Mouse (Mus musculus): ENCODE data around the gene Tcf7l2. TPM values are rescaled to one million over a fixed set of nuclear protein-coding genes. Genes with fewer than 3 reads are reported as not detected.

Tcf7l2 gene
- total RNA-seq, 1 experiment: 3.0 TPM

- no peak overlapping the region for H3K27ac ChIP-seq (ENCODE audit: insufficient read depth, low read depth, low read length, poor library complexity, severe bottlenecking)
- H3K4me1 ChIP-seq (ENCODE audit: control insufficient read depth in 2 of 2, insufficient read depth in 2 of 2, low read length in 2 of 2, poor library complexity in 1 of 2): peaks cover 0 to 1% of the 10 kb centered on the region in 2 experiments; a peak in 1 of 4 replicates
- H3K9me3 ChIP-seq (ENCODE audit: control insufficient read depth, insufficient read depth, low read depth, low read length): no peaks in the 10 kb centered on the region
- no peak for DNase-seq (ENCODE audit: low read depth, low spot score)
- H3K9ac ChIP-seq (ENCODE audit: insufficient read depth, low read depth, low read length, poor library complexity, severe bottlenecking): no peak overlapping the region
- in situ Hi-C loops (cut with MboI; ENCODE audit: low sequenced_read_pairs in 2 of 2, unreplicated experiment in 2 of 2): no loop called here
- TF ChIP-seq ZNF384 (IDR thresholded peaks at IDR 0.05; ENCODE audit: low read depth, low read length) (no peak), MAFK (IDR thresholded peaks at IDR 0.05; ENCODE audit: insufficient read depth, low read depth, low read length) (no peak), HCFC1 (IDR thresholded peaks at IDR 0.05; ENCODE audit: borderline replicate concordance, insufficient read depth, low read length) (no peak), ZC3H11A (IDR thresholded peaks at IDR 0.05; ENCODE audit: borderline replicate concordance, low read depth, low read length) (no peak)
- no peaks in the 10 kb centered on the region for H3K36me3 ChIP-seq (ENCODE audit: control insufficient read depth, insufficient read depth, low read length, poor library complexity, severe bottlenecking)
- H3K4me3 ChIP-seq (ENCODE audit: insufficient read depth in 1 of 2, low read depth in 1 of 2, low read length in 2 of 2, poor library complexity in 1 of 2, severe bottlenecking in 1 of 2): no peak overlapping the region
Measured at GRCm38 (mm10) chr19:55893557-55893956, 151.9 kb downstream of the Tcf7l2 start.

DNA sequence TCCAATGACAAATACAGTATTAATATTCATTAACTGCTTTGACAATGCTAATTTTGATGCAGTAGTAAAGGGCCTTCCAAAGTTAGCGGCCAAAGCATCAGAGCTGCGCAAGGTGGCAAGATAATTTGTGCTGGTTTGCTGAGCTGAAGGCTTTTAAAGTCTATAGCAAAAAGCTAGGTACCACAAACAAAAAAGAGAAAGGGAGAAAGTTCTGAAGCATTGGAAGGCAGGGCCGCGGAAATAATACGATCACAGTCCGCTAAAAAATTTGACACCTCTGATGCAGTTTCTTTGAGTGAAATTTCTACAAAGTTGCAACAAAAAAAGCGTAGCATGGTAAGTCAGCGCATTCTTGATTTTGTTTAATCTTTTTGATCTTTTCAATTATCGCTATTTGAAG is 152.8 kb downstream of the Tcf7l2 start:
- H3K4me1 ChIP-seq (ENCODE audit: control insufficient read depth in 2 of 2, insufficient read depth in 2 of 2, low read length in 2 of 2, poor library complexity in 1 of 2): peaks cover 0 to 1% of the 10 kb centered on the region in 2 experiments; a peak in 1 of 4 replicates
- H3K4me3 ChIP-seq (ENCODE audit: insufficient read depth in 1 of 2, low read depth in 1 of 2, low read length in 2 of 2, poor library complexity in 1 of 2, severe bottlenecking in 1 of 2): no peak overlapping the region
- H3K36me3 ChIP-seq (ENCODE audit: control insufficient read depth, insufficient read depth, low read length, poor library complexity, severe bottlenecking): no peaks in the 10 kb centered on the region
- in situ Hi-C loops (cut with MboI; ENCODE audit: low sequenced_read_pairs in 2 of 2, unreplicated experiment in 2 of 2): no loop called here
- H3K9me3 ChIP-seq (ENCODE audit: control insufficient read depth, insufficient read depth, low read depth, low read length): no peaks in the 10 kb centered on the region
- H3K27ac ChIP-seq (ENCODE audit: insufficient read depth, low read depth, low read length, poor library complexity, severe bottlenecking): no peak overlapping the region
- TF ChIP-seq ZC3H11A (IDR thresholded peaks at IDR 0.05; ENCODE audit: borderline replicate concordance, low read depth, low read length) (no peak), HCFC1 (IDR thresholded peaks at IDR 0.05; ENCODE audit: borderline replicate concordance, insufficient read depth, low read length) (no peak), ZNF384 (IDR thresholded peaks at IDR 0.05; ENCODE audit: low read depth, low read length) (no peak), MAFK (IDR thresholded peaks at IDR 0.05; ENCODE audit: insufficient read depth, low read depth, low read length) (no peak), CHD2 (IDR thresholded peaks at IDR 0.05; ENCODE audit: low read depth, low read length) (no peak)
- H3K9ac ChIP-seq (ENCODE audit: insufficient read depth, low read depth, low read length, poor library complexity, severe bottlenecking): no peak overlapping the region
- DNase-seq (ENCODE audit: low read depth, low spot score): no peak

- peak overlapping the region; percentile 27 to 50; a peak in 3 of 4 replicates for H3K4me3 ChIP-seq (ENCODE audit: insufficient read depth in 1 of 2, low read depth in 1 of 2, low read length in 2 of 2, poor library complexity in 1 of 2, severe bottlenecking in 1 of 2)
- no peaks in the 10 kb centered on the region for H3K9me3 ChIP-seq (ENCODE audit: control insufficient read depth, insufficient read depth, low read depth, low read length)
- H3K36me3 ChIP-seq (ENCODE audit: control insufficient read depth, insufficient read depth, low read length, poor library complexity, severe bottlenecking): no peaks in the 10 kb centered on the region
- TF ChIP-seq MAFK (IDR thresholded peaks at IDR 0.05; ENCODE audit: insufficient read depth, low read depth, low read length): no peak
- no peak for TF ChIP-seq ZNF384 (IDR thresholded peaks at IDR 0.05; ENCODE audit: low read depth, low read length)
- no peak for TF ChIP-seq CHD2 (IDR thresholded peaks at IDR 0.05; ENCODE audit: low read depth, low read length)
- TF ChIP-seq HCFC1 (IDR thresholded peaks at IDR 0.05; ENCODE audit: borderline replicate concordance, insufficient read depth, low read length): no peak
- TF ChIP-seq ZC3H11A (IDR thresholded peaks at IDR 0.05; ENCODE audit: borderline replicate concordance, low read depth, low read length): no peak
- H3K4me1 ChIP-seq (ENCODE audit: control insufficient read depth in 2 of 2, insufficient read depth in 2 of 2, low read length in 2 of 2, poor library complexity in 1 of 2): peaks cover 0 to 1% of the 10 kb centered on the region in 2 experiments; a peak in 1 of 4 replicates
- no peak for DNase-seq (ENCODE audit: low read depth, low spot score)
- H3K9ac ChIP-seq (ENCODE audit: insufficient read depth, low read depth, low read length, poor library complexity, severe bottlenecking): 0 out of 2 replicates have a peak overlapping the region, but pooled peaks have one; percentile 30
- no peak overlapping the region for H3K27ac ChIP-seq (ENCODE audit: insufficient read depth, low read depth, low read length, poor library complexity, severe bottlenecking)
- in situ Hi-C loops (cut with MboI; ENCODE audit: low sequenced_read_pairs in 2 of 2, unreplicated experiment in 2 of 2): no loop called here
Measured at GRCm38 (mm10) chr19:55895317-55895716, 153.7 kb downstream of the Tcf7l2 start.

DNA sequence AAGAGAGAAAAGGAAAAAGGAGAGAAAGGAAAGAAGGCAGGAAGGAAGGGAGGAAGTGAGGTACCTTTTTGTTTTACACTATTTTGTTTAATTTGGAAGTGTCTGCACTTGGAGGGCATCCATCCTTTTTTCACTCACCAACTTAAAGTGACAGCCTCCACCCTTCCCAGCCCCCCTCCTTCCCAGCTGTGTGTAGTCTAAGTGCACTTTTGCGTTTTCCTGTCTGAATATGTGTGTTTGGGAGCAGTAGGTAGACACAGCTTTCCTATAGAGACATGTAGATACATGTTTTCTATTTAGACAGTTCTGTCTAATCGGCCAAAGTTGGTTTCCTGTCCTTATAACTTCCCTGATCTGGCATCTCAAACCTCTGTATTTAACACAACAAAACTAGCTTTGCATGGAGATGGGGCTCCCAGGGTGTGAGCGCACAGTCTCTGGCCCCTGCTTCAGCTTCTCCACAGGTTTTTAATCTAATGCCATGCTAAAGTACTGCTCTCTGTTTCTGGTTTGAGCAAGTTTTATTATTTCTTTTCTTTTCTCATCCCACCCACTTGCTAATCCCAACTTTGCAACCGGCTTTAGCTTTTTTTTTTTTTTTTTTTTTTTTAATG is 154.3 kb downstream of the Tcf7l2 start:
- Histone ChIP-seq H3K9ac (ENCODE audit: insufficient read depth, low read depth, low read length, poor library complexity, severe bottlenecking) (no peak overlapping the region), H3K36me3 (ENCODE audit: control insufficient read depth, insufficient read depth, low read length, poor library complexity, severe bottlenecking) (no peaks in the 10 kb centered on the region), H3K4me1 (ENCODE audit: control insufficient read depth in 2 of 2, insufficient read depth in 2 of 2, low read length in 2 of 2, poor library complexity in 1 of 2) (peaks cover 0 to 1% of the 10 kb centered on the region in 2 experiments; a peak in 1 of 4 replicates), H3K4me3 (ENCODE audit: insufficient read depth in 1 of 2, low read depth in 1 of 2, low read length in 2 of 2, poor library complexity in 1 of 2, severe bottlenecking in 1 of 2) (peak overlapping the region in 1 of 2 experiments; percentile 50; a peak in 1 of 4 replicates), H3K27ac (ENCODE audit: insufficient read depth, low read depth, low read length, poor library complexity, severe bottlenecking) (no peak overlapping the region), H3K9me3 (ENCODE audit: control insufficient read depth, insufficient read depth, low read depth, low read length) (no peaks in the 10 kb centered on the region)
- no peak for DNase-seq (ENCODE audit: low read depth, low spot score)
- in situ Hi-C loops (cut with MboI; ENCODE audit: low sequenced_read_pairs in 2 of 2, unreplicated experiment in 2 of 2): no loop called here
- TF ChIP-seq HCFC1 (IDR thresholded peaks at IDR 0.05; ENCODE audit: borderline replicate concordance, insufficient read depth, low read length): no peak
- peak; percentile 75 for TF ChIP-seq ZNF384 (IDR thresholded peaks at IDR 0.05; ENCODE audit: low read depth, low read length)

Data from ES-E14 (cell line).